Mouse (Mus musculus): ENCODE results near the gene Zfp800.

DNA sequence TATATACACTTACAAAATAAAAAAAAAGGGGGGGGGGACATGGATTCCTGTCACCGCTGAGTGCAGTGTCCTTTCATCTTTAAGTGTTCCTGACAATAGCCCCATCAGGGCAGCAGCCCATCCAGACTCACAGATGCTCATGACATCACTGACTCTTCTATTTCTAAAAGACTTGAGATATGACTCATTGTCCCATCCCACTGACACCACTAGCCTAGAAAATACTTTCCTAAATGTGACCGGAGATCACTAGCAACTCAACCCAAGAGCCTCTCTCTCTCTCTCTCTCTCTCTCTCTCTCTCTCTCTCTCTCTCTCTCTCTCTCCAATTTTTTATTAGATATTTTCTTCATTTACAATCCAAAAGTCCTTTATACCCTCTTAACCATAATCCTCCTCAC, 205.9 kb downstream of the Zfp800 start:
- TF ChIP-seq CTCF (IDR thresholded peaks at IDR 0.05; ENCODE audit: insufficient read depth, low read length): no peak
- TF ChIP-seq POLR2A (IDR thresholded peaks at IDR 0.05; ENCODE audit: borderline replicate concordance, extremely low read depth, low read depth, low read length): no peak
